Mouse (Mus musculus): Measurements from ENCODE around the gene Thap4.

DNA sequence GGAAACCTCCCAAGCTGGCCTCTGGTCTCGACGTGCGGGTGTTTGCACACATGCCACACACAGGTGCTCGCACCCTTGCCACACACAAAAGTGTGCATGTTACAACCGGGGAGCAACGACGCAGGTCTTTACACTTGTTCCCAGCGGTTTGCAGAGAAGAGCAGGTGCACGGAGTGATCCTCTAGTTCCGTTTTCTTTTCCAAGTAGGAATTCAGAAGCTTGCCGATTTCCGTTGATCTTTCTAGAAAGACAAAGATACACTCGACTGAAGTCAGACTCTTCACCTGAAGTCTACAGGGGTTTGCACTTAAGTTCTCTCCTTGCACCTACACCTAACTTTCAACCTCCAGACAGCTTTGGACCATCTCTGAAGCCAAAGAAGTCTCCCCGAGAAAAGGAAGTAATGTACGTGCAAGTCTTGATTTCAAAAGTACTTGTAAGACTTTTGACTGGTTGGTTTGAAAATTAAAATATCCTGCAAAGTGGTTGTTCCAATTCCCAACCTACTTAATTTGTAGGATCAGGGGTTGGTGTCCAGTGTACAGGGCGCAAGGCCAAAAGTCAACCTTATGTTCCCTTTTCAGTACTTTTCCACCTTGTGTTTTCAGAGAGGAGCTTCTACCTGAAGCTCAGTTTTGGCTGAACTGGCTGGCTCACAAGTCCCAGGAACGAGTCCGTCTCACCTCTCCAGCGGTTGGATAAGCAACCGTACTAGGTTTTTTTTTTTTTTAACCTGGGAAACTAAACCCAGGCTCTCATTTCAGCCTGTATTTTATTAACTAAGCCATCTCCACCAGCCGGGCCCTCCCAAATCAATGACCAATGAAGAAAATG is 46.2 kb upstream of the Thap4 start:
- TF ChIP-seq CTCF (IDR thresholded peaks at IDR 0.05; ENCODE audit: extremely low read depth, insufficient read depth, low read length): no peak
- no peak for TF ChIP-seq POLR2A (IDR thresholded peaks at IDR 0.05; ENCODE audit: extremely low read depth, insufficient read depth, low read length)

Measured in cortical plate, adult 2 months (tissue).